Mouse (Mus musculus) spleen, adult 12 weeks (tissue): ENCODE measurements around the gene Znhit2.

Source experiments
- DNase-seq: peaks from one replicate; pipeline ENCODE4 v3.0.0; 2022; ENCODE audit warnings: low spot score

Znhit2 gene

DNA sequence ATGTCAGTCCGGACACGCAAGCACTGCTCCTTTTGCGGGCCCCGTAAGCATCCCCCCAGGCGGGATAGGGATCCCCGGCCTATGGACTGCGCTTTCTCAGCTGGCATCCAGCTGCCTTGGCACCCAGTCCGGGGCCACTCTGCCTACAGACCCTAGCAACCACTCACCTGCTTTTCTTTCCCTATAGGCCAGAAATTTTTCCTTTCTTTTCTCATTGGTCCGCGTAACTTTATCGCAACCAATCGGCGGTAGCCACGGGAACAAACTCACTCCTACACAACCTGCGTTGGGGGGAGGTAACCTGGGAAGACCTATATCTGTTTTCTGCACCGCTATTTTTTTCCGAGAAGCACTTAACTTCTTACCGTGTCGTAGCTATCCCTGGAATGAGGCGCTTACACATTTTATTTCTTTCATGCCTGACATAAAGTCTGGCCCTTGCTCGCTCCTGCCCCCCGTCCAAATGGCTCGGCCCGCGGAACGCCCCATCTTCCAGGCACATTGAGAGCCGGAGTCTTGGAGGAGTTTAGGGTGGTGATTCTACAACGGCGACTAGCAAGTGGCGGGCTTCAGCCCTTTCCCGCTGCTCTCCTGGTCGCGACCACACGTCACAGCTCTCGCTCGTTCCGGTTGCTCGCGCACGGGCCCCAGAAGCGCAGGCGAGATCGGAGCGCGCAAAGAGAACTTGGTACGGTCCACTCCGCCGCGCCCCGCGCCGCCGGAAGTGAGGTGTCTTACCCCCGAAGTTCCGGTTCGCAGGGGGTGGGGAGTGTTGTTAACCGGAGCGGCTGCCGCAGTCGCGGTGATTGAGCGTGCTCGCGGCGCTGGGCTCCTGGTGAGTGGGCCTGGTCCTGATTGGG is 14.5 kb upstream of the Znhit2 start, which contains the start of gene Syvn1:
TSS of gene Syvn1 (plus strand) at position 283 of the 860 bp plus-strand sequence.
- peak; percentile 89 for DNase-seq

DNA sequence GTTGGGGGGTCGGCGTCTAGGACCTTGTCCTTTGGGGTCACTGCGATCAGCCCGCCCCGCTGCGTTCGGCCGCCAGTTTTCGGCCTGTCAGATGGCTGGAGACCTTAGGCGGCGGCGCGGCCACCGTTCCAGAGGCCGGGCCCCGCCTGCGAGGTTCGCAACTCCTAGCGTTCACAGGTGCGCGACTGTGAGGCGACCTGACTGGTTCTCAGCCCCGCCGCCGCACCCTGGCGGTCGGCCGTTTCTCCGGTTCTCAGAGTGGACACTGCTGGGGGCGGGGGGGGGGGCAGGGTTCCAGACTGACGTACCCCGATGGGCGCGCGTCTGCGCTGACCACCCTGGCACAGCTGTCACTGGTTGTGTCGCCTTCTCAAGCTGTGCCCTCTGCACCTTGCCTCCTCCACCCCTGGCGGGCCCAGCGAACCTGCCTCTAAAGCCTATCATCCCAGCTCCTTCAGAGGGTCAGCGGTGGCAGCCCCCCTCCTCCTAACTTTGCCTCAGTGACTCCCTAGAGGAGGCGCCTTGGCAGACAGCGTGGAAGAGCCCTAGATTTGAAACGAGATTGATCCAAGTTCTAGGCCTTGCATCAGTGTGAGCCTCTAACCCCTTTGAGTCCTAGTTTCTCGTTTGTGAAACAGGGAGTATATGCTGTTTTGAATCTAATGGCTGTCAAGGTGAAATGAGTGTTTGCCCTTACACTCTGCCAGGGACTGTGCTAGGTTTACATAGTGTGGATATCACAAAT is 13.7 kb upstream of the Znhit2 start:
- DNase-seq, result no peak

DNA sequence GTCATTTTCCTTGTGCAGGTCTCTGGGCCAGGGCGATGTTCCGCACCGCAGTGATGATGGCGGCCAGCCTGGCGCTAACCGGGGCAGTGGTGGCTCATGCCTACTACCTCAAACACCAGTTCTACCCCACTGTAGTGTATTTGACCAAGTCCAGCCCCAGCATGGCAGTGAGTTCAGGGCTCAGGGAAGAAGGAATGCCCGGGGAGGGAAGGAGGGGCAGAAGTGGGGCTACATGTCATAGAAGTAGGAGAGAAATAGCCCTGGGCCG is 13.2 kb upstream of the Znhit2 start:
- DNase-seq, result no peak

DNA sequence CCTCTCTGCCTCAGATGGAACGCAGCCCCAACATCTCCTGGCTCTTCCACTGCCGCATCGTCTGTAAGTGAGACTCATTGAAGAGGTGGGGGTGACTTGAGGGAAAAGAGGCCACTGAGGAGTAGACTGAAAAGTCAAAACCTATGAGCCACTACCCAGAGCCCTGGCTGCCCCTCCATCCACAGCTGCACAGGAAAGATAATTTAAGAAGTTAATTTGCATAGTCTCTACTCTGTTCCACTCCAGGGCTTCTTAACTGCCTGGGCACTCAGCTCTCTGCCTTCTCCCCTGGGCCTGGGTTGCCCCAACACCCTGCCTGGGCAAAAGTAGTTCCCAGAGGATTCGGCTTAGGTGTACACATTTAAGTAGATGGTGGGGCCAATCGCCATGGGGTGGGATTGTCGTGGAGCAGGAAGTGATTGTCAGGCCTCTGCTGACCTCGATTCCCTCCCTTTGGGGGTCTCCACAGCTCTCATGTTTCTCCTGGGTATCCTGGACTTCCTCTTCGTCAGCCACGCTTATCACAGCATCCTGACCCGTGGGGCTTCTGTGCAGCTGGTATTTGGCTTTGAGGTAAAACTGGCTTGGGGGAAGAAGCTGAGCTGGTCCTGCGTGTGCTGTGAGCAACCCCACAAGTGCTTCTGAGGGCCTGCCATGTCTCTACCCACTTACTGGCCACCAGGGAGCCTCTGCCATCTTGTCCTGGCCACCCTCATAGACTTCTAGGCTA is 12.1 kb upstream of the Znhit2 start:
- no peak for DNase-seq

DNA sequence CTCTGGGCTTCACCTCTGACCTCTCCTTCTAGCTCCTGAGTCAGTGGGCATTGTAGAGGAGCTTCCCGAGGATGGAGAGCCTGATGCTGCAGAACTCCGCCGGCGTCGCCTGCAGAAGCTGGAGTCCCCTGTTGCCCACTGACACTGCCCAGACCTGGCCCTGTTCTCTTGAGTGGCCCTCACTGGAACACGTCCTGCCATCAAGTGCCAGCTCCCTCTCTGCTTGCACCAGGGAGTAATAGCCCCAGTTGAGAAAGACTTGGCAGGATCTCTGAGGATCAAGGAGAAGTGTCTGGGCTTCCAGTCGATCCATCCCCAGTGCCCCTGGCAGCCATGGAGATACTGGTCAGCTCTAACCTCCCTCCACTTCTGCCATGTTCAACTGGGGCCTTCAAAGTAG is 8.5 kb upstream of the Znhit2 start:
- no peak for DNase-seq

DNA sequence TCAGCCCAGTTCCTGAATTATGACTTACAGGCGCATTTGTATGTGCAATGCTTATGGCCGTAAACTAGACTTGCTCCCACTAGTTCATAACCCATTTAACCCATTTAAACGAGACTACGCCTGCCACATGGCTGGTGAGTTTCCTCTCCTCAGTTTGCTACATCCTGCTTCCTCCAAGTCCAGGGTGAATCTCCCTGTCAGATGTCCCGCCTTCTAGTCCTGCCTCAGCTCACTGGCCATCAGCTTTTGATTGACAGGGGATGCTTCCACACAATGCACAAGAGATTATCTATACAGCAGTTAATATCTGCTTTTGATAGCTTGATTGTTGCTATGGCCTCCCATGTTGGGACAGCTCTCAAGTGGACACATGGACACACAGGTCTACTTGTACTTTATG is 6.7 kb upstream of the Znhit2 start:
- DNase-seq, result no peak

DNA sequence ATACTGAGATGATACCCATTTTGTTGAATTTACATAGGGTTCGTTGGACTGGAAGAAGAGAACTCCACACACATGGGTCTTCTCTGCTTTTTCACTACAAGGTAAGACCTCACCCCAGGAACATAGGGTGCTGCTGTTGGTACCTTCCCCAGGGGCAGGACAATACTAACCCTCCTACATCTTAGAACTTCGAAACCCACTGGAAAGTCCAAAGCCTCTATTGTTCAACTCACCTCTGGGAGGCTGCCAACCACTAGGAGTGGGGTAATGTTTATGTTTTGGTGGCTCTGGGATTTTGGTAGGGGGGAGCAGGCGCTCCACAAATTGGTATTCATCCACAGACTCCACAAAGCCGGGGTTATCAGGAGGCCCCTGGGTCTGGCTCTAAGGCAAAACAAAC is 4.3 kb upstream of the Znhit2 start:
- DNase-seq, result no peak

DNA sequence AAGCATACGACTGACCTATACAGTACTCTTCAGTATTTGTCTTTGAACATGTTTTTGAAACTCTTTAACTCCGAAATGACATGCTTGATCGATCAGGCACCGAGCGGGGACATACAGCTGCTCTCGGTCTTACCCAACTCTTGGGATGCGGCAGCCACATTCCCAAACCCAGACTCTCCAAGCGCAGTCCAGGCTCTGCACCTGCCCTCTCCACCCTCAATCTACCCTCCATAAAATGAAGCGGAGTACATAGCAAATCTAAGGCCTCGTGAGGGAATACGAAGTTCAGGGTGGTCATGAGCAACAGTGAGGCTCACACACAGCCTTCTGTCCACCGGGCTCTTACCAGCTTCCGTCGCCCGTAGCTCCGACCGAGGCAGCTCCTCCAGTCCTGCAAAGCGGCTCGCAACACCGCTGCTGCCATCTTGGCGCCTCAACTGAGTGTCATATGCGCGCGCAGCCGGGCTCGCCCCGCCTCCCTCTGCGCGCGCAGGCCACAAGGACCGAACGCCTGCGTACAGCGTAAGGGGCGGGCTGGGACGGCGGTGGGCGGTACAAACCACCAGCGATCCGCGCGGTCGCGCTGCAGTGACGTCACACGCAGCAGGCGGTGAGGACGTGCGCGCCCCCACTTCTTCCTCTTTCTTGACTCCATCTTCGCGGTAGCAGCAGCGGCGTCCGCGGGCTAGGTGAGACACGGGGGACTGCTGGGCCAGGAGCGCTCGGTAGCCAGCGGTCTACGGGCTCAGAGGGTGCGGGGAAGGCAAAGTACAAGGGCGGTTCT is 3.5 kb upstream of the Znhit2 start, which contains the start of the genes Mrpl49 and Fau:
TSS of gene Mrpl49 (minus strand) at position 473 of the 784 bp plus-strand sequence.
TSS of gene Fau (plus strand) at position 532 of the 784 bp plus-strand sequence.
- peak; percentile 98 for DNase-seq

DNA sequence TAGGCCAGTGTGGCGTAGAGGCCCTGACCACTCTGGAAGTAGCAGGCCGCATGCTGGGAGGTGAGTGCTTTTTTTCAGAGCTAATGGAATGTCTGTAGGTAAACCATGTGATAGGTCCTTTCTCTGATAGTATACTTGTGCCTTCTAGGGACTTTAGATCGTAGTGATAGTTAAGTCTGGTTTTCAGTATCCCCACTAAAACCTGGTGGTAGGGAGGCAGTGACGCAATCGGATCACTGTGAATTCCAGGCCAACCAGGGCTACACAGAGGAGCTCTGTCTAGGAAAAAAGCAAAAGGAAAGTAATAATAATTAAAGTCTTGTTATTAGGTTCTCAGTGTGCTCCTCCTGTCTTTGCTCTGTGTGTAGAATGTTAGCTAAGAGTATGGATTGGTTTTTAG is 2.5 kb upstream of the Znhit2 start:
- DNase-seq, result no peak

DNA sequence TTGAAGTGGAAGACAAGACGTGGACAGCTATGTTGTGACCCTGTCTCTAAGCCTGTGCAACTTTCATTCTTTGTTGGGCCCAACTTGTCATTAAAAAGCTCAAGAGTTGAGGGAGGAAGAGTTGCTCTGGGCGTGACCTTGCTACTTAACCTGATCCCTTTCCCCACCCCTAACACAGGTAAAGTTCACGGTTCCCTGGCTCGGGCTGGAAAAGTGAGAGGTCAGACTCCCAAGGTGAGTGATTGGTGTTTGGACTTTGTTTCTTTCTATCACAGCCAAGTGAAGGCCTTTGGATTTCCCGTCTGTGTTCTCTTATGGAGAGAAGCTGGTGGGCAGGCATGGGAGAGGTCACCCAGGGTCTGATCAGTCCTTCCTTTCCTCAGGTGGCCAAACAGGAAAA is 2.0 kb upstream of the Znhit2 start:
- no peak for DNase-seq

DNA sequence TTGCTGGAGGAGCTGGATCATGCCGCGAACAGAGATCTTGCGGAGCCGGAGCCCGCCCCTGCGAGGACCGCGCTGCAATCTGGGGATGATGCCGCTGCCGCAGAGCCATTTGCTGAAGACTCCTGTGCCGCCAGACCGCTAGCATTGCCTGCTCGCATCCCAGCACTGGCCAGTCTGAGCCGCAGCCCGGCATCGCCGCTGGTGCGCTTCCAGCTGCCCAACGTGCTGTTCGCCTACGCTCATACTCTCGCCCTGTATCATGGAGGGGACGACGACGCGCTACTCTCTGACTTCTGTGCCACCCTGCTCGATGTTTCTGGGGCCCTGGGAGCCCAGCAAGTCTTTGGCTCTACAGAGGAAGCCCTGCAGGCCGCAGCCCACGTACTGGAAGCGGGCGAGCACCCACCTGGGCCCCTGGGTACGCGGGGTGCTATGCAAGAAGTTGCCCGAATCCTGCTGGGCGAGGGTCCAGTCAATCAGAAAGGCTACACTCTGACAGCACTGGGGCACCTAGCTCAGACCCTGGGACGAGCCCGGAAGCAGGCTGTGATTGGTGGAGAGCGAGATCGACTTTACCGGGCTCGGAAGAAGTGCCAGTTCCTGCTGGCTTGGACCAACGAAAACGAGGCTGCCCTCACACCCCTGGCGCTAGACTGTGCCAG is 780 bp downstream of the Znhit2 start:
- DNase-seq, result no peak

DNA sequence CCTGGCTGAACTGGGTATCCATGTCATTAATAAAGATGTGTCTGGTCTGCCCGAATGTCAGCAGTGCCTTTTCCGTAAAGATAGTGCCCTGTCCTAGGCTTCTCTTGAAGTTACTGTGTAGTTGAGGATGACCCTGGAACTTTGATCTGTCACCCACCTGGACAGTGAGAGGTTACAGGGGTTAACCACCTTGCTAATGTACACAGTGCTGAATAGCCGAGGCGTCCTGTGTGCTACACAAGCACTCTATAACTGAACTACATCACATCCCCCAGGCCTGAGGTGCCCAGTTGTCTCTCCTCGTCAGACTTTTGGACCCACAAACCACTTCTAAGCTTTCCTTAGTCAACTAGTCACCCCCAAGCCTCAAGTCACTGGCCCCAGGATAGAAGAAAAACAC is 1.4 kb downstream of the Znhit2 start:
- no peak for DNase-seq

DNA sequence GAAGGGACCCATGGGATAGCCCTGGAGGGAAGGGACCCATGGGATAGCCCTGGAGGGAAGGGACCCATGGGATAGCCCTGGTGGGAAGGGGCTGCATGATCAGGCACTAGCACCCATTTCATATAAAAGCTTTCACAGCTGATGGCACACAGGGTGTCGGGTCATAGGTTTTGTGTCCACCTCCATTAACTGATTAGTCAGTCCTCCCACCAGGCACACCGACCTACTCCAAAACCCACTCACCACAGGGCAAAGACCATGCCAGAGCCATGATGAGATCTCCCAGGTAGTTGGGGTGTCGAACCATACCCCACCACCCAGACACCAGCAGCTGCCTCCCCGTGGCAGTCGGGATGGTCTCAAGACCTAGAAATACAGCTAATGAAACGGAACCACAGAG is 2.1 kb downstream of the Znhit2 start:
- no peak for DNase-seq

DNA sequence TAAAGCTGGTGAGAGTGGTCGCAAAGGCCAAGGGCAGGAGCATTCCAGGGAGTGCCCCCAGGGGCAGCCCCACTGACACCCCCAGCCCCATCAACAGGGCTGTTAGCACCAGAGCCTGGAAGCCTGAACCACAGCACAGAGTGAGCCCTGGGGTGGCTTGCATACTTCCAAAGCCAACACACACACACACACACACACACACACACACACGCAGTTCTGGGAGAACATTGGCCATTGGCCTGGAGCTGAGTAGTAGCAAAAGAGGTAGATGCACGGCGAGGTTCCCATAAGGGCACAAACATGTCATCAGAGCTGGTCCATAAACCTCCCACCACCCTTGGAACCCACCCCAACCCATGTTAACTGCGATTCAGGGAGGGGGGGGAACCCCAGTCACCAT is 5.6 kb downstream of the Znhit2 start:
- DNase-seq, result no peak

DNA sequence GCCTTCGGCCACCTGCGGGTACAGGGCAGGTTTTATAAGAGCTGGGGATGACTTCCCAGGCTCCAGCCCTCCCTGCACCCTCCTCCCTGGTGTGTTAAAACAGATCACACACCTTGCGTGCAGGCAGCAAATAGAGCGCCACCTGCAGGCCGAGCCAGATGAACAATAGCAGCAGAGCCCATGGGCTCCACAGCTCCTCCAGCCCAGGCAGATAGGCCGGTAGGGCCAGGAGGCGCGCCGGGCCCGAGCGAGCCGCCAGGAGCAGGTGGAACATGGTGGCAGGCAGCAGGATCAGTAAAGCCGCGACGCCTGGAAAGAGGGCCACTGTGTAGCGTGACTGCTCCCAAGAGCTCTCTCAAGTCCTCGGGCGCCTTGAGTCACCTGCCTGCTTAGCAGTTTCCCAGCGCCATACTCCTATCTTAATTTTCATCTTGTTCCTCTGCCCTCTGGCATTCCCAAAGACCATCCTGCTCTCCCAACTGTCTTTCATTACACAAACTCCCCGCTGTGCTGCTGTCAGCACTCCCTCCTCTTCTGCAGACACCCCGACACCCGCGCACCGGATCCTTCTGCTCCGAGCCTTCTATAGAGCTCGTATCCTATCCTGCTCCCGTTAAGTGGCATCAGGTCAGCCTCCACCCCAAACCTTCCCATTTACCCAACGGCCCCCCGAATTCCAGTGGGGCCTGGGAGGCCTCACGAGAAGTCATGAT is 6.2 kb downstream of the Znhit2 start:
- peak; percentile 76 for DNase-seq

DNA sequence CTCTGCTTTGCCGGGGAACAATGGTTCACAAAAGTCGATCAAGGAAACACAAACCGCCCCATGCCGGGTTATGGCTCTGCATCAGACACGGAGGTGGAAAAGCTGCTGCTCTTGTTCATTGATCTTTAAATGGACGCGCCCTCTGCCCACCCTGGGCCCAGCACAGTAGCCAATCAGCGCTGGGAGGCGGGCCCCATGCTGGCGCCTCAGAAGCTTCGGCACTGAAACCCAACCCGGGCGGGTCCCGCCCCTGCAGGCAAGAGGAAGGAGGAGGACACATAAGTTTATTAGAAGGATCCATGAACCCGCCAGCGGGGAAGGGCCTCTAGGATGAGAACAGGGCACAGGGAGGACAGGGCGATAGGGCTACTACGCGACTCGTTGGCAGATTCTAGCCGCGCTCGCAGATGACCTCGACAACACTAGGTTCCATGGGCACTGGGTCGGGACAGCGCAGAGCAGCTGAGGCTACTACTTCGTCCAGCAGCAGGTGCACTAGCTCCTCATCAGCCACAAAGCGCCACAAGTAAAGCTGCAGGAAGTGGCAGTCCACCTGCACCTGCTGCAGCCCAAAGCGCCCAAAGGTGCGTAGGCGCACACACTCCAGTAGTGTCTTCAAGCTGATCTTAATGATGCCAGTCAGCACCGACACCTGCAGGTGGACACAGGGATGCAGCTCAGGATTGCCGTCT is 6.9 kb downstream of the Znhit2 start, which contains the start of gene Tm7sf2:
TSS of gene Tm7sf2 (minus strand) at position 650 of the 692 bp plus-strand sequence.
- peak; percentile 82 for DNase-seq

DNA sequence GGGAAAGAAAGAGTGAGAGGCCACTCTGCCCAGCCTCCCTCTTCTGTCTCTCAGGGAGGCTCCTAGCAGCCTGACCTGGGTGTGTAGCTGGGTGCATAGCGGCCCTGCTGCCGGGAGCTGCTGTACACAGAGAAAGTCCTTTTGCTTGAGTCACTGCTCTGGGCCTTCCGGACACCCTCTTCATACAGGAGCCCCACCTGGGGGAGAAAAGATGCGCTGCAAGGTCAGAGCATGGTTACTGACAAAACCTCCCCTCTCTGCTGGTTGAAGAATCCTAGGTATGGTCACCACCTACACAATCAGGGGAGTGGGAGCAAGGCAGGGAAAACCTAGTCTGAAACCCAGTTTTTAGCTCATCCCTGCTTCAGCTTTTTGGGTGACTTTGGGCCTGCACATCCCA is 8.0 kb downstream of the Znhit2 start:
- no peak for DNase-seq

DNA sequence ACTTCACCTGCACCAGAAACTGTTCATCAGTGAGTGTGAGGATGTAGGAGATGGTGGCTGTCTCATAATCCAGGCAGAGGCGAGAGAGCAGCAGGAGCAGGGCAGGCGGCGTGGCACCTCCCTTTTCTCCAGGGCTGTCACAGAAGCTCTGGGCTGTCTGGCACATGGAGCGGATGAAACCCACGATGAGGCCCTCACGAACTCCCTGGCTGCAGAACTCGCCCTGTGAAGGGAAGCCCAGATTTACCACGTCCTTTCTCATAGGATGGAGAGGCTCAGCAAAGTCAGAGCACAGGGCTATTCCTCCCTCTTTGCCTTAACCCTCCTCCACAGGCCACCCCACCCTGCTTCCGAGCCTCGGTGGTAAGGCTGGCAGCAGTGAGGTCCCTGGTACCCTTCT is 8.9 kb downstream of the Znhit2 start:
- no peak for DNase-seq

DNA sequence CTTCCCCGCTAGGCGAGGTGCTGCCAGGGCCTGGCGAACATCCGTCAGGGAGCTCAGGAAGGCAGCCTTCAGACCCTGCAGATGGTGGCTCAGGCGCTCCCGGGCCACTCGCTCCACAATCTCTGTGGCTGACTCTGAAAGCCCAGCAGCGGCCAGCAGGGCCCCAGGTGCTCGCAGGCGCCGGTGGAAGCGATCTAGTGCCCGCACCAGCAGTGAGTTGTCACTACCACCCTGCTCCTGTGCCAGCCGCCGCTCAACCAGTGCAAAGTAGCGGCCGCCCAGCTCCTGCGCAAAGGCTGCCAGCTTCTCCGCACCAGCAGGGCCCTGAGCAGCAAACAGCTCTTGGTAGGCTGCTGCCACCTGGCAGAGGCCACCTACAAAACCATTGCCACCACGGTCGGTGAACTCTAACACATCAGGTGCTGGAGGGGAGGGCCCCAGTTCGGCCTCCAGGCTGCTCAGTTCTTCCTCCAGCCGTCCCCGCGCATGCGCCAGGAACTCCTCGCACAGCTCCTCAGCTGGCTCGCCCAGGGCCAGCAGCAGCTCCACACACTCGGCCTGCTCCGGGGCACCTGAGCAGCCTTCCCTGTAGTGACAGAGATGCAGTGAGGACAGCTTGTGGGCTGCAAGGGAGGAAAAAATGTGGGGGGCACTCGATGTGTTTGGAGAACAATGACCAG is 9.7 kb downstream of the Znhit2 start:
- no peak for DNase-seq
